Mouse (Mus musculus): ENCODE measurements at regions not wholly inside any gene's neighbourhood (a gene's known extent, or its start where the extent isn't known, plus 50 kb on each side); places are given as distances from the start of the nearest gene placed in this dataset.
A peak's percentile ranks its signal among the peaks of the same experiment; 100 is the strongest.

- no peak for DNase-seq (ENCODE audit: low read depth, low spot score)
These were observed 452.1 kb downstream of the Rps24 start for GRCm38 (mm10) chr14:24939068-24939467.

- DNase-seq (ENCODE audit: low read depth, low spot score): peak; percentile 92
These were observed 452.7 kb downstream of the Rps24 start for GRCm38 (mm10) chr14:24939476-24940200.

- DNase-seq (ENCODE audit: low read depth, low spot score): no peak
These were observed 458.8 kb downstream of the Rps24 start for GRCm38 (mm10) chr14:24945716-24946115.

GRCm38 (mm10) chr14:24947084-24947483, 460.2 kb downstream of the Rps24 start:
- no peak for DNase-seq (ENCODE audit: low read depth, low spot score)

GRCm38 (mm10) chr14:24955891-24956410, 469.0 kb downstream of the Rps24 start:
- no peak for DNase-seq (ENCODE audit: low read depth, low spot score)

- peak; percentile 87 for DNase-seq (ENCODE audit: low read depth, low spot score)
These were observed 469.7 kb downstream of the Rps24 start for GRCm38 (mm10) chr14:24956528-24957210.

- no peak for DNase-seq (ENCODE audit: low read depth, low spot score)
These were observed 470.5 kb downstream of the Rps24 start for GRCm38 (mm10) chr14:24957392-24957791.

GRCm38 (mm10) chr14:24958821-24959220, 471.9 kb downstream of the Rps24 start:
- DNase-seq (ENCODE audit: low read depth, low spot score): no peak

GRCm38 (mm10) chr14:24959401-24959800, 472.5 kb downstream of the Rps24 start:
- DNase-seq (ENCODE audit: low read depth, low spot score): no peak

- peak; percentile 96 for DNase-seq (ENCODE audit: low read depth, low spot score)
These were observed 473.2 kb downstream of the Rps24 start for GRCm38 (mm10) chr14:24960082-24960482.

- DNase-seq (ENCODE audit: low read depth, low spot score): peak; percentile 70
These were observed 473.9 kb downstream of the Rps24 start for GRCm38 (mm10) chr14:24960875-24961274.

GRCm38 (mm10) chr14:24961721-24962120, 474.8 kb downstream of the Rps24 start:
- no peak for DNase-seq (ENCODE audit: low read depth, low spot score)

GRCm38 (mm10) chr14:24969584-24969983, 482.7 kb downstream of the Rps24 start:
- no peak for DNase-seq (ENCODE audit: low read depth, low spot score)

GRCm38 (mm10) chr14:24972357-24972756, 485.4 kb downstream of the Rps24 start:
- no peak for DNase-seq (ENCODE audit: low read depth, low spot score)

GRCm38 (mm10) chr14:24973039-24973438, 485.9 kb upstream of the Zmiz1 start:
- DNase-seq (ENCODE audit: low read depth, low spot score): peak; percentile 93

GRCm38 (mm10) chr14:24973591-24973990, 485.4 kb upstream of the Zmiz1 start:
- DNase-seq (ENCODE audit: low read depth, low spot score): no peak

- DNase-seq (ENCODE audit: low read depth, low spot score): no peak
These were observed 476.5 kb upstream of the Zmiz1 start for GRCm38 (mm10) chr14:24982489-24982888.

GRCm38 (mm10) chr14:24983279-24983678, 475.7 kb upstream of the Zmiz1 start:
- no peak for DNase-seq (ENCODE audit: low read depth, low spot score)

GRCm38 (mm10) chr14:24985806-24986359, 473.1 kb upstream of the Zmiz1 start:
- DNase-seq (ENCODE audit: low read depth, low spot score): no peak

- peak; percentile 75 for DNase-seq (ENCODE audit: low read depth, low spot score)
These were observed 472.6 kb upstream of the Zmiz1 start for GRCm38 (mm10) chr14:24986404-24986803.

GRCm38 (mm10) chr14:24993751-24994658, 465.0 kb upstream of the Zmiz1 start:
- peak; percentile 69 for DNase-seq (ENCODE audit: low read depth, low spot score)

All from brain, adult 2 months (tissue).